Mouse (Mus musculus): Measurements from ENCODE around the gene Slc22a6. TPM values are rescaled to one million over a fixed set of nuclear protein-coding genes. Genes with fewer than 3 reads are reported as not detected.

Gene Slc22a6
- polyA plus RNA-seq, 1 experiment from 2014 or later: not detected

DNA sequence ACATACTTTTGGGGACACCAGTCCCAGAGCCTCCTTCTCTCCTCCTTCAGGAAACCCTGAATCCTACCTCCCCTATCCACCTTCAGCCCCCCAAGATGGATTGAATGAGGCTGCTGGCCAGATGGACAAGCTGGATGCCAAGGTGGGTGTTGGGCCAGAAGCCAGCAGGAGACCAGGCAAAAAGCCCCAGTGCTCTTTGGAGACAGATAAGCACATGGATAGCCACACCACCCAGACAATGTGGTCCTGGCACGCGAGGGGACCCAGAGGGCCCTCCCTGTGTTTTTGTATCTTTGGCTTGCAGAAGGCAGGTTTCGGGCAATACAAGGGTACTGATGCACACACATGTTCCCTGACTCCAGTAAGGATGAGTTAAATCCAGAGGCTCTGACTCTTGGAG lies 47.0 kb downstream of the Slc22a6 start:
- Histone ChIP-seq H3K9ac (no peak overlapping the region), H3K27me3 (replicated peaks) (no peaks in the 10 kb centered on the region; the same call in 1 of the 2 replicates), H3K27ac (no peak overlapping the region), H3K36me3 (no peaks in the 10 kb centered on the region), H3K9me3 (no peaks in the 10 kb centered on the region), H3K4me2 (replicated peaks) (peak overlapping the region; percentile 28), H3K4me1 (replicated peaks) (peaks cover 15% of the 10 kb centered on the region; the same call in 1 of the 2 replicates), H3K4me3 (replicated peaks) (no peak overlapping the region)
- 91% methylated on average over 3 of the region's 3 CpGs for WGBS
- no peak for ATAC-seq

DNA sequence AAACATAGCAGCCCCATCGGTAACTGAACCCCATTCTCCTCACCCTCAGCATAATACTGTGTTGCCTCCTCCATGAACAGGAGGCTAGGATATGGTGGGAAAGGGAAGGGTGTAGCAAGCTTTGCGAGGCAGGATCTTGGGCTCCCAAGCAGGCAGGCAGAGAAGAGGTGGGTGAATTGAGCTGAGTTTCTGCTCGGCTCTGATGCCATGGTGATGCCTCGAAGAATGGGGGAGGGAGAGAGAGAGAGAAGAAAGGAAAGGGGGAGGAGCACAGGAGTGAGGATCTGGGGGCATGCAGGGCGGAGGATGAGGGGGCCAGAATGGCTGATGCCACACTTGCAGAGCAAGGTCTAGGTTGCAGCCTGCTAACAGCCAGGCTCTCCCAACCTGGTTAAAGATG lies 47.9 kb downstream of the Slc22a6 start:
- Histone ChIP-seq H3K9ac (no peak overlapping the region), H3K4me1 (replicated peaks) (peaks cover 15% of the 10 kb centered on the region; the same call in 1 of the 2 replicates), H3K27ac (no peak overlapping the region), H3K4me2 (replicated peaks) (no peak overlapping the region), H3K27me3 (replicated peaks) (no peaks in the 10 kb centered on the region; the same call in 1 of the 2 replicates), H3K36me3 (no peaks in the 10 kb centered on the region), H3K9me3 (no peaks in the 10 kb centered on the region), H3K4me3 (replicated peaks) (no peak overlapping the region)
- WGBS: 61% methylated on average over 5 of the region's 5 CpGs
- no peak for ATAC-seq

DNA sequence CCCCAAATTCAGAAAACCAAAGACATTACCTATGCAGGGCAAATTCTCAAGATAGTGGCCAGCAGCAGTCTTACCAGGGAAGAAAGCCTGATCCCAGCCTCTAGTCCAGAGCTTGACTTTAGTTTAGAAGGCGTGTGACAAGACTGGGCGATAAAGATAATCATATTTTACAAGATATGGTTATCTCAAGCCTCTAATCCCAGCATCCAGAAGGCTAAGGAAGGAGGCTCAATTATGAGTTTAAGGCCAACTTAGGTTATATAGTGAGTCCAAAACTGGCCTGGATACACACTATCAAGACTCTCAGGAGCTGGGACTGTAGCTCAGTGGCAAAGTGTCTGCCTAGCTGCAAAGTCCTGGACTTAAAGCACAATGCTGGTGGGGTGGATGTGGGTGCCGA lies 55.0 kb downstream of the Slc22a6 start:
- 74% methylated on average over 3 of the region's 3 CpGs for WGBS
- ATAC-seq: no peak
- H3K9ac ChIP-seq: no peak overlapping the region

DNA sequence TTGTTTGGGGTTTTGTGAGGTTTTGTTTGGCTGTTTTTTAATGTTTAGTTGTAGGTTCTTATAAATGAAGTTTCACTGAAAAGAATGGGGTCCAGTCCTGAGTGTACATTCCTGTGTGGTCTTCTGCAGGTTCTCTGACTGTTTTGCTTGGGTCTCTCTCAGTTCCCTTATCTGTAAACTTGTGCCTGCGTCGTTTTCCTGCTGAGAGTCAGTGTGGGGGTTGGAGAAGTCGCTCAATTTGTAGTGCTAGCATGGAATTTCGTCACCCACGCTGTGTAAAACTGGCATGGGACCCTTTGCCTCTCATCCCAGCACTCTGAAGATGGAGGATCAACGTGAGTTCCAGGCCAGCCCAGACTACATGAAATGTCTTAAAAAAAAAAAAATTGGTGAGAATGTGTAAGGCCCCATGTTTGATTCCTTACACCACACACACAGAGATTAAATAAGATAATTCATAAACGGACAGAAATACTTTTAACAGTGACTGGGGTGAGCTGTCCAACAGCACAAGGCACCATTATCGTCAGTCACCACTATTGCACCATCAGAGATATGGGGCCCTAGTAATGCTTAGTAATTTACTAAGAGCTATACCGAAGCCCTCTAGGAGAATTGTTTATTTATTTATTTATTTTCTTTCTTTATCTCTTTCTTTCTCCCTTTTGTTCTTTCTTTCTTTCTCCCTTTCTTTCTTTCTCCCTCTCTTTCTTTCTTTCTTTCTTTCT lies 55.7 kb downstream of the Slc22a6 start:
- no peaks in the 10 kb centered on the region for H3K36me3 ChIP-seq
- H3K27me3 ChIP-seq (replicated peaks): no peaks in the 10 kb centered on the region
- H3K4me1 ChIP-seq (replicated peaks): no peaks in the 10 kb centered on the region
- WGBS: 56% methylated on average over 9 of the region's 9 CpGs
- no peaks in the 10 kb centered on the region for H3K9me3 ChIP-seq
- H3K9ac ChIP-seq: no peak overlapping the region
- no peak overlapping the region for H3K27ac ChIP-seq
- no peak overlapping the region for H3K4me3 ChIP-seq (replicated peaks)
- no peak overlapping the region for H3K4me2 ChIP-seq (replicated peaks)
- no peak for ATAC-seq

More for the DNA sequence above, 55.0 kb downstream of the Slc22a6 start:
- no peaks in the 10 kb centered on the region for H3K4me1 ChIP-seq (replicated peaks)
- no peaks in the 10 kb centered on the region for H3K36me3 ChIP-seq
- H3K4me2 ChIP-seq (replicated peaks): no peak overlapping the region
- no peak overlapping the region for H3K4me3 ChIP-seq (replicated peaks)
- H3K27ac ChIP-seq: no peak overlapping the region
- no peaks in the 10 kb centered on the region for H3K9me3 ChIP-seq
- no peaks in the 10 kb centered on the region for H3K27me3 ChIP-seq (replicated peaks)

Other genes starting within 250 kb of the Slc22a6 start
- gene Slc22a30, start 212.9 kb upstream of the Slc22a6 start, polyA plus RNA-seq (2015; fragmentation: Nextera tagmentation; extraction: Ambion mirVana): not detected in 2 replicates
- gene Slc22a8, start 26.8 kb upstream of the Slc22a6 start, polyA plus RNA-seq (2015; fragmentation: Nextera tagmentation; extraction: Ambion mirVana): 0.05 TPM in 1 of 2 replicates, not detected in the other
- gene Chrm1, start 45.8 kb downstream of the Slc22a6 start, polyA plus RNA-seq (2015; fragmentation: Nextera tagmentation; extraction: Ambion mirVana): 0.64 and 1.1 TPM in 2 replicates
- gene Slc3a2, start 105.3 kb downstream of the Slc22a6 start, polyA plus RNA-seq (2015; fragmentation: Nextera tagmentation; extraction: Ambion mirVana): 161 and 163 TPM in 2 replicates
- gene Wdr74, start 117.8 kb downstream of the Slc22a6 start, polyA plus RNA-seq (2015; fragmentation: Nextera tagmentation; extraction: Ambion mirVana): 77.3 and 88.5 TPM in 2 replicates
- 1.8 TPM in 2 replicates for gene 1700092M07Rik, start 122.7 kb downstream of the Slc22a6 start, polyA plus RNA-seq (2015; fragmentation: Nextera tagmentation; extraction: Ambion mirVana)
- 119 and 121 TPM in 2 replicates for gene Stx5a, start 123.4 kb downstream of the Slc22a6 start, polyA plus RNA-seq (2015; fragmentation: Nextera tagmentation; extraction: Ambion mirVana)
- 143 and 146 TPM in 2 replicates for gene Nxf1, start 139.0 kb downstream of the Slc22a6 start, polyA plus RNA-seq (2015; fragmentation: Nextera tagmentation; extraction: Ambion mirVana)
- gene Tmem223, start 153.0 kb downstream of the Slc22a6 start, polyA plus RNA-seq (2015; fragmentation: Nextera tagmentation; extraction: Ambion mirVana): 164 and 177 TPM in 2 replicates
- 90.4 and 102 TPM in 2 replicates for gene Tmem179b, start 156.4 kb downstream of the Slc22a6 start, polyA plus RNA-seq (2015; fragmentation: Nextera tagmentation; extraction: Ambion mirVana)
- gene Taf6l, start 168.4 kb downstream of the Slc22a6 start, polyA plus RNA-seq (2015; fragmentation: Nextera tagmentation; extraction: Ambion mirVana): 25.2 and 26.9 TPM in 2 replicates
- 137 and 147 TPM in 2 replicates for gene Polr2g, start 180.5 kb downstream of the Slc22a6 start, polyA plus RNA-seq (2015; fragmentation: Nextera tagmentation; extraction: Ambion mirVana)
- 4.0 and 4.6 TPM in 2 replicates for gene Zbtb3, start 184.5 kb downstream of the Slc22a6 start, polyA plus RNA-seq (2015; fragmentation: Nextera tagmentation; extraction: Ambion mirVana)
- 48.2 and 49.3 TPM in 2 replicates for gene Ttc9c, start 201.3 kb downstream of the Slc22a6 start, polyA plus RNA-seq (2015; fragmentation: Nextera tagmentation; extraction: Ambion mirVana)
- gene Hnrnpul2, start 202.0 kb downstream of the Slc22a6 start, polyA plus RNA-seq (2015; fragmentation: Nextera tagmentation; extraction: Ambion mirVana): 5.1 and 5.4 TPM in 2 replicates
- gene AC129217.1, start 211.7 kb downstream of the Slc22a6 start, polyA plus RNA-seq (2015; fragmentation: Nextera tagmentation; extraction: Ambion mirVana): not detected in 2 replicates
- 40.6 and 48.3 TPM in 2 replicates for gene Bscl2, start 219.4 kb downstream of the Slc22a6 start, polyA plus RNA-seq (2015; fragmentation: Nextera tagmentation; extraction: Ambion mirVana)
- 16.0 and 17.3 TPM in 2 replicates for gene Gng3, start 221.2 kb downstream of the Slc22a6 start, polyA plus RNA-seq (2015; fragmentation: Nextera tagmentation; extraction: Ambion mirVana)
- gene Lrrn4cl, start 232.7 kb downstream of the Slc22a6 start, polyA plus RNA-seq (2015; fragmentation: Nextera tagmentation; extraction: Ambion mirVana): 1.6 and 2.0 TPM in 2 replicates